Comparison of ENCODE assay signal across 22 mouse cellular contexts in the genomic region with DNA sequence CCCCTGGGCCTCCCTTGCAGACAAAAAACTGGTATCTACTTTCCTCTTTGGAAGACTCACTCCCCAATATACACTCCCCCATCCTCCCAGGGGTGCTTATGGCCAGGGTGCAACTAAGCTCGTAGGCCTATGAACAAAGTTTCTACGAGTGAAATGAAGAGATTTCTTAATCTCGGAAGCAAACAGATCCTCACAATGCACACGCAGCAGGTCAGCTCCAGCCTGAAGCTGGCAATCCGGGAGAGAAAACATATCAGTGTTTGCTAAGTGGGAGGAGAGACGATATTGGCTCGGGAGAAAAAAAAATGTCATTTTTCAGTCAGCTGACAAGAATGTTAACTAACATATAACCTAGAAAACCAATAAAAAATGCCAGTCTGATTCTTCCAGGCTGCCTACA. TPM values are rescaled to one million over a fixed set of nuclear protein-coding genes. Genes with fewer than 3 reads are reported as not detected.
DNase-seq lines count a peak whose midpoint lies in the region; ATAC-seq and TF ChIP-seq lines count a peak whose summit lies in the region.
"Had no signal": no experiment of that assay in that cellular context is flagged by ENCODE, and none has a peak within 500 bp of the region (broad histone marks: within the 10 kb centered on the region; RNA-seq: fewer than 3 reads in every experiment).

No protein-coding gene starts in this region.

- H3K9ac ChIP-seq in lung, embryonic 14.5 days, result no peak overlapping the region
- H3K9ac ChIP-seq in midbrain, embryonic 14.5 days (replicated peaks; ENCODE audit: low read length), result no peak overlapping the region
- H3K9ac ChIP-seq in stomach, postnatal 0 days (ENCODE audit: low read length), result no peak overlapping the region
- H3K9ac ChIP-seq: embryonic facial prominence, embryonic 13.5 days; forebrain, embryonic 12.5 days had no signal

- TF ChIP-seq EP300 in stomach, postnatal 0 days (optimal IDR thresholded peaks at IDR 0.05), result no peak

- ATAC-seq in lung, embryonic 14.5 days (ENCODE audit: insufficient read depth), result no peak
- ATAC-seq in midbrain, embryonic 14.5 days (ENCODE audit: low FRiP score, low TSS enrichment), result no peak
- ATAC-seq in stomach, postnatal 0 days (ENCODE audit: low FRiP score, low TSS enrichment), result no peak
- ATAC-seq: activated CD4-positive, CD25-positive, alpha-beta regulatory T cell, adult 4 months; forebrain, embryonic 16.5 days; Patski had no signal

- 0 out of 2 replicates have a peak overlapping the region, but pooled peaks have one; percentile 4 for H3K27ac ChIP-seq in layer of hippocampus, adult 2 months
- H3K27ac ChIP-seq in lung, embryonic 14.5 days (ENCODE audit: low read depth), result no peak overlapping the region
- 0 out of 2 replicates have a peak overlapping the region, but pooled peaks have one; percentile 1 for H3K27ac ChIP-seq in midbrain, embryonic 14.5 days (replicated peaks; ENCODE audit: low read depth, low read length)
- no peak overlapping the region for H3K27ac ChIP-seq in midbrain, embryonic 10.5 days (replicated peaks)
- no peak overlapping the region for H3K27ac ChIP-seq in stomach, postnatal 0 days (replicated peaks)
- H3K27ac ChIP-seq: embryonic facial prominence, embryonic 13.5 days; forebrain, embryonic 12.5 days; heart, embryonic 10.5 days had no signal

- H3K9me3 ChIP-seq in lung, embryonic 14.5 days (ENCODE audit: low read depth, low read length), result no peaks in the 10 kb centered on the region
- no peaks in the 10 kb centered on the region for H3K9me3 ChIP-seq in midbrain, embryonic 14.5 days (ENCODE audit: control insufficient read depth, low read length)
- H3K9me3 ChIP-seq in midbrain, embryonic 10.5 days (replicated peaks), result no peaks in the 10 kb centered on the region
- H3K9me3 ChIP-seq in stomach, postnatal 0 days (ENCODE audit: control insufficient read depth, low read length), result no peaks in the 10 kb centered on the region
- H3K9me3 ChIP-seq: embryonic facial prominence, embryonic 13.5 days; forebrain, embryonic 12.5 days; heart, embryonic 10.5 days had no signal

- 31% methylated on average over 7 of the region's 7 CpGs for WGBS in lung, embryonic 14.5 days
- 69% methylated on average over 7 of the region's 7 CpGs for WGBS in midbrain, embryonic 14.5 days
- WGBS in midbrain, embryonic 10.5 days, result 66% methylated on average over 7 of the region's 7 CpGs
- WGBS in stomach, postnatal 0 days, result 34% methylated on average over 7 of the region's 7 CpGs

- TF ChIP-seq CTCF in layer of hippocampus, adult 2 months (conservative IDR thresholded peaks at IDR 0.05), result no peak
- TF ChIP-seq CTCF in lung, embryonic 14.5 days (IDR thresholded peaks at IDR 0.05; ENCODE audit: low read depth), result no peak
- TF ChIP-seq CTCF in stomach, postnatal 0 days (IDR thresholded peaks at IDR 0.05; ENCODE audit: low read depth), result no peak

- no peak overlapping the region for H3K4me2 ChIP-seq in lung, embryonic 14.5 days
- H3K4me2 ChIP-seq in midbrain, embryonic 14.5 days (ENCODE audit: low read length), result no peak overlapping the region
- no peak overlapping the region for H3K4me2 ChIP-seq in stomach, postnatal 0 days (replicated peaks; ENCODE audit: low read depth)
- H3K4me2 ChIP-seq: embryonic facial prominence, embryonic 13.5 days; forebrain, embryonic 12.5 days had no signal

- peaks cover 11% of the 10 kb centered on the region; the same call in 1 of the 2 replicates for H3K4me1 ChIP-seq in lung, embryonic 14.5 days (ENCODE audit: insufficient read depth)
- no peaks in the 10 kb centered on the region for H3K4me1 ChIP-seq in midbrain, embryonic 14.5 days (ENCODE audit: control insufficient read depth, insufficient read depth, low read length)
- peaks cover 29% of the 10 kb centered on the region for H3K4me1 ChIP-seq in midbrain, embryonic 10.5 days
- H3K4me1 ChIP-seq in stomach, postnatal 0 days (replicated peaks; ENCODE audit: control insufficient read depth, insufficient read depth), result no peaks in the 10 kb centered on the region
- H3K4me1 ChIP-seq: heart, embryonic 10.5 days had no signal

- H3K36me3 ChIP-seq in lung, embryonic 14.5 days (ENCODE audit: insufficient read depth), result no peaks in the 10 kb centered on the region
- H3K36me3 ChIP-seq in midbrain, embryonic 14.5 days (ENCODE audit: control insufficient read depth, insufficient read depth, low read length), result no peaks in the 10 kb centered on the region
- no peaks in the 10 kb centered on the region for H3K36me3 ChIP-seq in midbrain, embryonic 10.5 days
- H3K36me3 ChIP-seq in stomach, postnatal 0 days (ENCODE audit: control insufficient read depth, insufficient read depth, low read length), result no peaks in the 10 kb centered on the region
- H3K36me3 ChIP-seq: embryonic facial prominence, embryonic 13.5 days; forebrain, embryonic 12.5 days; heart, embryonic 10.5 days had no signal

- no peak for DNase-seq in layer of hippocampus, adult 2 months (ENCODE audit: low spot score in 2 of 2)
- no peak for DNase-seq in layer of hippocampus, postnatal 14 days (ENCODE audit: low spot score in 2 of 2)
- peak; percentile 20 for DNase-seq in lung, embryonic 14.5 days
- DNase-seq in lung, postnatal 14 days, result no peak
- DNase-seq in midbrain, embryonic 14.5 days, result no peak
- no peak for DNase-seq in midbrain, embryonic 10.5 days (ENCODE audit: low spot score)
- peak; percentile 19 for DNase-seq in stomach, postnatal 0 days (ENCODE audit: low spot score)
- DNase-seq: adrenal gland, postnatal 14 days; cerebellum, adult 18-20 months; cerebellum, adult 9-11 months; cerebellum, postnatal 36 days; gastrocnemius, postnatal 10 days; heart, adult 18-20 months; heart, postnatal 14 days had no signal

- H3K27me3 ChIP-seq in lung, embryonic 14.5 days (ENCODE audit: insufficient read depth, low read length), result no peaks in the 10 kb centered on the region
- no peaks in the 10 kb centered on the region for H3K27me3 ChIP-seq in midbrain, embryonic 14.5 days (ENCODE audit: control insufficient read depth, insufficient read depth, low read length)
- H3K27me3 ChIP-seq in midbrain, embryonic 10.5 days (ENCODE audit: low read depth, poor library complexity, severe bottlenecking), result no peaks in the 10 kb centered on the region
- H3K27me3 ChIP-seq in stomach, postnatal 0 days (ENCODE audit: control insufficient read depth, insufficient read depth, low read length), result no peaks in the 10 kb centered on the region
- H3K27me3 ChIP-seq: CH12.LX; embryonic facial prominence, embryonic 13.5 days; forebrain, embryonic 12.5 days; Patski had no signal

- no peak overlapping the region for H3K4me3 ChIP-seq in layer of hippocampus, adult 2 months
- no peak overlapping the region for H3K4me3 ChIP-seq in lung, embryonic 14.5 days (ENCODE audit: low read depth, low read length)
- no peak overlapping the region for H3K4me3 ChIP-seq in midbrain, embryonic 14.5 days (replicated peaks; ENCODE audit: low read depth, low read length)
- H3K4me3 ChIP-seq in midbrain, embryonic 10.5 days, result no peak overlapping the region
- H3K4me3 ChIP-seq in stomach, postnatal 0 days (ENCODE audit: low read depth, low read length), result no peak overlapping the region
- H3K4me3 ChIP-seq: embryonic facial prominence, embryonic 13.5 days; forebrain, embryonic 12.5 days; heart, embryonic 10.5 days had no signal

RNA-seq across cellular contexts. Expression of a gene that starts 53.7 kb away (rescaled TPM):
- total RNA-seq in layer of hippocampus, adult 2 months (2021), result 10 to 100 TPM; 71.3 to 76.9 TPM
- total RNA-seq in layer of hippocampus, postnatal 14 days (2021), result 10 to 100 TPM; 28.6 to 32.0 TPM
- polyA plus RNA-seq in lung, embryonic 14.5 days (2014; fragmentation: Nextera tagmentation; extraction: Ambion mirVana), result 0.07 and 0.11 TPM in 2 replicates
- polyA plus RNA-seq in midbrain, embryonic 14.5 days (2014; fragmentation: Nextera tagmentation; extraction: Ambion mirVana), result 1.9 and 2.5 TPM in 2 replicates
- polyA plus RNA-seq in midbrain, embryonic 10.5 days (2016; fragmentation: Nextera tagmentation; extraction: Ambion mirVana), result 0.25 and 0.36 TPM in 2 replicates
- 1.2 TPM in 2 replicates for polyA plus RNA-seq in stomach, postnatal 0 days (2015; fragmentation: Nextera tagmentation; extraction: Ambion mirVana)
- total RNA-seq: hematopoietic stem cell, adult 5-6 weeks had no signal

Comparison
In these comparisons a context has a peak if more than half of its experiments do, and no peak if none do; other contexts are left out.
1. DNase-seq: peak in lung, embryonic 14.5 days (single experiment) and stomach, postnatal 0 days (single experiment); none in layer of hippocampus, adult 2 months (0 of 2), layer of hippocampus, postnatal 14 days (0 of 2), lung, postnatal 14 days (single experiment), midbrain, embryonic 14.5 days (single experiment) and midbrain, embryonic 10.5 days (single experiment).
2. H3K27ac ChIP-seq: peak in layer of hippocampus, adult 2 months (single experiment) and midbrain, embryonic 14.5 days (single experiment); none in lung, embryonic 14.5 days (single experiment), midbrain, embryonic 10.5 days (single experiment) and stomach, postnatal 0 days (single experiment).